Mouse (Mus musculus) liver, embryonic 16.5 days (tissue): ENCODE measurements around the gene Kcnj12. TPM values are rescaled to one million over a fixed set of nuclear protein-coding genes. Genes with fewer than 3 reads are reported as not detected.
A peak's percentile ranks its signal among the peaks of the same experiment; 100 is the strongest.

ENCODE experiments used
- ATAC-seq: fragments of 200-750 bp; cut with Nextera tagmentation; 2 replicates; pipeline ENCODE4 v1.8.0; 2017; ENCODE audit warnings: low read depth, mild to moderate bottlenecking, moderate number of reproducible peaks, moderate library complexity
- H3K27ac ChIP-seq: fragments of 300-500 bp; sonication (generic); 2 replicates; pipeline ENCODE4 v1.5.1; 2014; ENCODE audit warnings: mild to moderate bottlenecking, low read length
- H3K27me3 ChIP-seq: fragments of 300-500 bp; sonication (generic); 2 replicates; pipeline ENCODE4 v1.6.1; 2014; ENCODE audit warnings: low read depth, low read length, mixed read lengths; ENCODE audit not compliant: control insufficient read depth, insufficient read depth
- H3K36me3 ChIP-seq: fragments of 300-500 bp; sonication (generic); 2 replicates; pipeline ENCODE4 v1.6.1; 2014; ENCODE audit warnings: mild to moderate bottlenecking; ENCODE audit not compliant: control insufficient read depth, insufficient read depth
- H3K4me1 ChIP-seq: fragments of 300-500 bp; sonication (generic); 2 replicates; pipeline ENCODE4 v1.6.1; 2014; ENCODE audit warnings: low read depth, low read length, mixed read lengths; ENCODE audit not compliant: control insufficient read depth
- H3K4me2 ChIP-seq: fragments of 300-500 bp; sonication (generic); 2 replicates; pipeline ENCODE4 v1.6.1; 2014; ENCODE audit warnings: low read depth, low read length, mixed read lengths
- H3K4me3 ChIP-seq: fragments of 300-500 bp; sonication (generic); 2 replicates; pipeline ENCODE4 v1.5.1; 2014; ENCODE audit warnings: low read depth, mild to moderate bottlenecking, low read length
- H3K9ac ChIP-seq: fragments of 300-500 bp; sonication (generic); 2 replicates; pipeline ENCODE4 v1.6.1; 2014; ENCODE audit warnings: low read depth, low read length
- H3K9me3 ChIP-seq: fragments of 300-500 bp; sonication (generic); replicated peaks from 2 replicates; pipeline ENCODE4 v1.6.1; 2016; ENCODE audit warnings: low read length; ENCODE audit not compliant: control insufficient read depth
- WGBS: fragments of 180-500 bp; shearing (Covaris S2); extraction: QIAGEN DNeasy Blood & Tissue Kit; methylation state at CpG from one replicate; pipeline ENCODE4 v1.1.7; 2014; ENCODE audit not compliant: insufficient replicate concordance; 5-methylcytosine and 5-hydroxymethylcytosine counted together
- polyA plus RNA-seq: library from polyadenylated mRNA; unstranded; fragments of >200 nt; fragmentation: Nextera tagmentation; extraction: Ambion mirVana; gene quantifications from 2 replicates; pipeline ENCODE4 v1.2.1, GENCODE M21; 2015

Gene Kcnj12
- polyA plus RNA-seq, 1 experiment from 2014 or later: 0.04 TPM

DNA sequence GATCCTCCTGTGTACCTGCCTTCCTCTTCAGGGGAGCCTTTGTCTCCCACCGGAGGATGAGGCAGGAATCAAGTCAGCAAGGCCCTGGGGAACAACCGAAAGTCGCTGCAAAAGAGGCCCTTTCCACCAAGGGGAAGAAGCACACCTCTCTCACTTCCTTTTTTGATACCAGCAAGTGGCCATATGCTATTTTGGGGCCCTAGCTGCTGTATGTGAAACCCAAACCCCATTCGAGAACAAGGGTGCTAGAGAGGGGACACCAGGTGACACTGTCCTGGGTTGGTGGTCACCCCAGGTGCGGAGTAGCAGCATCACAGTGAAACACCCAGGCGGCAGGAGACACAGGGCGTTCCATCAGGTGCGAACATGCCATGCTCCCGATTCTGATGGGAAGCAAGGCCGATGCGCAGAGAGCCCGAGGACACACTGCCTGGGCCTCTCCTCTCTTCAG is 86.6 kb downstream of the Kcnj12 start:
- Histone ChIP-seq H3K27me3 (no peaks in the 10 kb centered on the region), H3K36me3 (no peaks in the 10 kb centered on the region), H3K9ac (no peak overlapping the region), H3K27ac (peak overlapping the region; percentile 19; the same call in 1 of the 2 replicates), H3K9me3 (no peaks in the 10 kb centered on the region), H3K4me2 (no peak overlapping the region), H3K4me3 (no peak overlapping the region), H3K4me1 (no peaks in the 10 kb centered on the region; the same call in 1 of the 2 replicates)
- 45% methylated on average over 12 of the region's 12 CpGs for WGBS
- no peak for ATAC-seq

DNA sequence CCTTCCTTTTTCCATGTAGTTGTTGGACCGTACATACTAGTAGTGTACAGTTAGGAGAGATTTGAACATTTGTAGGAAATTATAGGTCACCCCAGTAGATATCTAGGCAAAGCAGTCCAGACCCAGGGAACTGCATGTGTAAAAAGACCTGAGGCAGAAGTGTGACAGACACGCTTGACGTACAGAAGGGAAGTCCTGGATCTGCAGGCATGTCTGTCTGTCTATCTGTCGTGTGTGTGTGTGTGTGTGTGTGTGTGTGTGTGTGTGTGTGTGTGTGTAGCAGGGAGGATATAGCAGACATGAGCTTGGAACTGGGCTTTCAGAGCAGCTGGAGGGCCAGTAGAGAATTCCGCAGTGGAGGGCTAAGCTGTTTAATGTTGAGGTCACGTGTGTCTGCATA is 87.3 kb downstream of the Kcnj12 start:
- no peak overlapping the region for H3K27ac ChIP-seq
- H3K9me3 ChIP-seq: no peaks in the 10 kb centered on the region
- H3K4me1 ChIP-seq: no peaks in the 10 kb centered on the region
- no peak for ATAC-seq
- WGBS: 61% methylated on average over 6 of the region's 6 CpGs
- no peak overlapping the region for H3K9ac ChIP-seq
- no peak overlapping the region for H3K4me2 ChIP-seq
- no peaks in the 10 kb centered on the region for H3K27me3 ChIP-seq
- H3K36me3 ChIP-seq: no peaks in the 10 kb centered on the region
- no peak overlapping the region for H3K4me3 ChIP-seq

DNA sequence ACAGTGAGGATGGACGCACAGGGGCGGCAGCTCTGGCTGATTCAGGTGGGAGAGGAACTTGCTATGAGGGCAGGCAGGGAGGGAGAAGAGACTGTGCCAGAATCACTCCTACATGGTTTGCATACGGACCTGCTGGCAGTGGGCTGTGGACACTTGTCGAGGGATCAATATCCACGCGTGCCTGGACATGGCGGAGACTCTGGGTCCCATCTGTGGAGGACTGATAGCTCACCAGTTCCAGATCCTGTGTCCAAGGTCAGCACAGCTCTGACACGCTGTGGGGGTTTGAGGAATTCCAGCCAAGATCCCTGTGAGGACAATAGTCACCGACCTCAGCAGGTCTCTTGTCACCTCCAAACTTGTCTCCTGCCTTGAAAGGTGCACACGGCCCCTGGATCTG is 87.7 kb downstream of the Kcnj12 start:
- Histone ChIP-seq H3K9ac (no peak overlapping the region), H3K36me3 (no peaks in the 10 kb centered on the region), H3K4me1 (no peaks in the 10 kb centered on the region), H3K27ac (no peak overlapping the region), H3K9me3 (no peaks in the 10 kb centered on the region), H3K27me3 (no peaks in the 10 kb centered on the region), H3K4me3 (no peak overlapping the region), H3K4me2 (no peak overlapping the region)
- 68% methylated on average over 10 of the region's 10 CpGs for WGBS
- no peak for ATAC-seq

DNA sequence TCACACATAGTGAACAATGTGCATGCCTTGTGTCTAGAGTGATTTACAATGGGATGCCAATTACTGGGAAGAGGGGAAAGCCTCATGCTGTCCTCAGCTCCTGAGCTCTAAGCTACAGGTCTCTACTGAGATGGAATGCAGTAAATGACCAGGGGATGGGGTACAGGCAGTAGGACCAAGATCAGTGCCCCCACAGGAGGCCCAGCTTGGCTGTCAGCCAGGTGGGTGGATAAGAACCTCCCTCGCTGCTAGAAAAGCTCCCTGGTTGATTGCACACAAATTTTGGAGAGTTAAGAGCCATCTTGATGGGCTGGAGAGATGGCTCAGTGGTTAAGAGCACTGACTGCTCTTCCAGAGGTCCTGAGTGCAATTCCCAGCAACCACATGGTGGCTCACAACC is 88.6 kb downstream of the Kcnj12 start:
- no peak for ATAC-seq
- WGBS: 29% methylated on average over 1 of the region's 1 CpGs
- Histone ChIP-seq H3K4me1 (no peaks in the 10 kb centered on the region), H3K27ac (no peak overlapping the region), H3K4me3 (no peak overlapping the region), H3K36me3 (no peaks in the 10 kb centered on the region), H3K9ac (no peak overlapping the region), H3K27me3 (no peaks in the 10 kb centered on the region), H3K9me3 (no peaks in the 10 kb centered on the region), H3K4me2 (no peak overlapping the region)

DNA sequence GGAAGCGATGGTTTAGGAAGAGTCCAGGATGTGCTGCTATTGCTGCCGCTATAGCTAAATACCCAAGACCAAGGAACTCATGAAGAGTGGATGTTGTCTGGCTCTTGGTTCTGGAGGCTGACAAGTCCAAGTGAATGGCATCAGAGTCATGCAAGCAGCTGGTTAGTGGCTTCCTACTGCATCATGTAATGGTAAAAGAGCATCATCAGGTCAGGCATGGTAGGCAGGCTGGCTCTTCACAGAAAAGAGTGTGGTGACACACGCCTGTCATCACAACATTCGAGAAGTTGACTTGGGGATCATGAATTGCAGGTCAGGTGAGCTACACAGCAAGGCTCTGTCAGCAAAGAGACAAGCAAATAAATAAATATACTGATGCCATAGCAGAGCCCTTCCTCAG is 89.1 kb downstream of the Kcnj12 start:
- 69% methylated on average over 4 of the region's 4 CpGs for WGBS
- Histone ChIP-seq H3K4me1 (no peaks in the 10 kb centered on the region), H3K27me3 (no peaks in the 10 kb centered on the region), H3K4me2 (no peak overlapping the region), H3K4me3 (no peak overlapping the region), H3K27ac (no peak overlapping the region), H3K36me3 (no peaks in the 10 kb centered on the region), H3K9ac (no peak overlapping the region), H3K9me3 (no peaks in the 10 kb centered on the region)
- no peak for ATAC-seq

DNA sequence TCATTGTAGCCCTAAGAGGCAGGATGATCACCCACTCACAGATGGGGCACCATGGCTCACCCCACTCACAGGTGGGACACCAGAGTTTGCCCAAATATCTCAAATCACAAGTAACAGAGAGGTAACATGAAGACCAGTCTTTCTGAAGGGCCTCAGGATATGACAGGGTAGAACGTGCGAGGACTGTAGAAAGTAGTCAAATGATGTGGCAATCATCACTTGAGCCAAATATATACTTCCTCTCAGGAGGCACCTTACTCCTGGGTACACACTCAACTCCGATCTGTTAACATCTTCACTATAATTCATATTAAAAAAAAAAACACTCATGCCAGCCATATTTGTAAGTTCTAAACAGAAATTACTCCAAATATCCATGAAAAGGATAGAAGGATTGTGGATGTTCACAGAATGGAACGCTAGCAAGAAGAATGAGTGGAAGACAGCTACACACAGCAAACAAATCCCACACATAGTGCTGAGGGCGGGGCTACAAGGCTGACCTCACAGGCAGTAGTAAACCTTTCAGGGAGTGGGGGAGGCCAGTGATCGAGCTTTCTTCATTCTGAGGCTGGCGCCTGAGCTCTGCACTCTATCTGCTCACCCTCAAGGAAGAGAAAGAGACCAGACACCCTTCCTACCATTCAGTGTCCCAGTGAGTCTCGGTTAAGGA is 90.1 kb downstream of the Kcnj12 start:
- 41% methylated on average over 8 of the region's 8 CpGs for WGBS
- no peak overlapping the region for H3K4me3 ChIP-seq
- no peak for ATAC-seq
- H3K4me1 ChIP-seq: no peaks in the 10 kb centered on the region
- H3K9me3 ChIP-seq: no peaks in the 10 kb centered on the region
- no peaks in the 10 kb centered on the region for H3K36me3 ChIP-seq
- no peak overlapping the region for H3K4me2 ChIP-seq
- H3K27me3 ChIP-seq: no peaks in the 10 kb centered on the region
- H3K27ac ChIP-seq: peak overlapping the region; percentile 64
- H3K9ac ChIP-seq: no peak overlapping the region

DNA sequence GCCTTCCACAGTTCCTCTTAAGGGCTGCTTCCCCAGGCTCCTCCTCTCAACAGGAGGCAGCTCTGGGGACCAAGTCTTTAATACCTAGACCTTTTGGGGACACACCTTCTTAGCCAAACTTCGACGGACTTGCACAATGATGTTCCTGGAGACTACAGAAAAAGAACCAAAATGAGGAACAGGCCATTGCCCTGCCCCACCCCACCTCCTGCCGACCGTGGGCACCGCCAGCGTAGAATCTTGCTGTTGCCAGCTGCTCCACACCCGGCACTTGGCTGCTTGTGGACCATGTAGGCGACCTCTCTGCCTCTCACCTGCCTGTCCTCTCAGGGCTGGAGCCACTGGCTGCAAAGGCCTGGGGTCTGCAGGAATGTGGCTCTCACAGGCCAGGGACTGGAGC is 93.9 kb downstream of the Kcnj12 start:
- Histone ChIP-seq H3K4me2 (no peak overlapping the region), H3K27me3 (no peaks in the 10 kb centered on the region), H3K27ac (0 out of 2 replicates have a peak overlapping the region, but pooled peaks have one; percentile 31), H3K36me3 (no peaks in the 10 kb centered on the region), H3K4me3 (no peak overlapping the region), H3K9me3 (no peaks in the 10 kb centered on the region), H3K4me1 (no peaks in the 10 kb centered on the region), H3K9ac (no peak overlapping the region)
- 26% methylated on average over 8 of the region's 8 CpGs for WGBS
- ATAC-seq: peak; percentile 13; the same call in 1 of the 2 replicates

DNA sequence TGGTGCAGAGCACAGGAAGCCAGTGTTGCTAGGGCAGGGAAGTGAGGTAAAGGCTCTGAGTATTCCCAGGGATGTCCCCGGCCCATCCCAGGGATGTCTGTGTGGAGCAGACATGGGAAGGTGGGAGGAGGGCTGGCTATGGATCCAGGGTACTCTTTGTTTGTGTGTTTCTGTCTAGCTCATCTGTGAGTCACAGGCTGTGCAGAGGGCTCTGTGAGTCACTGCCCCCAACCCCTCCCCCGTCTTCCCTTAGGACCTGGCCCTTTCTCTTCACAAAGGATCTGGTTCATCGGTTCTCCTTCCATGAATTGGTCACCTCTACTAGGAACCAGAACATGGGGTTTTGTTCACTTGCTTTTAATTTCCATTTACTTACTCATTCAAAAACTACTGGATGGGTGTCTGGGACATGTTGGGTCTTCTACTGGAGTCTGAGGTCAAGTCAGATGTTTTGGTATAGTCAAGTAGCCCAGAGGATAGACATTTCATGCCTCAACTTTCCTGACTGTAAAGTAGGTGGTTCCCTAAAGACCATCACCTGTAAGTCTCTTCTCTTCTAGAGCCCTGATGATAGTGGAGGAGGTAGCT is 97.7 kb downstream of the Kcnj12 start:
- 56% methylated on average over 3 of the region's 3 CpGs for WGBS
- ATAC-seq: no peak

More for the DNA sequence above, 97.7 kb downstream of the Kcnj12 start:
- no peaks in the 10 kb centered on the region for H3K36me3 ChIP-seq
- H3K27me3 ChIP-seq: no peaks in the 10 kb centered on the region
- no peaks in the 10 kb centered on the region for H3K9me3 ChIP-seq
- no peak overlapping the region for H3K4me3 ChIP-seq
- no peaks in the 10 kb centered on the region for H3K4me1 ChIP-seq
- no peak overlapping the region for H3K27ac ChIP-seq
- no peak overlapping the region for H3K4me2 ChIP-seq
- H3K9ac ChIP-seq: no peak overlapping the region
